Mouse (Mus musculus): Measurements from ENCODE around the gene Pank1. TPM values are rescaled to one million over a fixed set of nuclear protein-coding genes. Genes with fewer than 3 reads are reported as not detected.

Pank1 gene
- 4.6 and 6.1 TPM in 2 replicates for polyA plus RNA-seq (2015; fragmentation: Nextera tagmentation; extraction: Ambion mirVana)

- ATAC-seq (ENCODE audit: low read depth) (peak; percentile 45), DNase-seq (peak; percentile 55)
- H3K9ac ChIP-seq: peak within 1 kb of the TSS; percentile 86
- no peaks in the 10 kb centered on the region for H3K36me3 ChIP-seq
- no peaks in the 10 kb centered on the region for H3K27me3 ChIP-seq
- peak within 1 kb of the TSS; percentile 91 for H3K27ac ChIP-seq
- H3K4me2 ChIP-seq: peak within 1 kb of the TSS; percentile 95
- H3K4me3 ChIP-seq (replicated peaks): peak within 1 kb of the TSS; percentile 78
- H3K4me1 ChIP-seq (replicated peaks): peaks cover 32% of the 10 kb centered on the region
- no peaks in the 10 kb centered on the region for H3K9me3 ChIP-seq (replicated peaks)
- WGBS (ENCODE audit: insufficient replicate concordance): 1% methylated on average over 96 of the region's 96 CpGs
Observed at GRCm38 (mm10) chr19:34878603-34879541, at the start of gene Pank1. Gene Pank1, minus strand, starts transcription at chr19:34879455.

- Histone ChIP-seq H3K4me1 (replicated peaks) (peaks cover 17% of the 10 kb centered on the region), H3K4me3 (replicated peaks) (peak overlapping the region; percentile 87), H3K27me3 (no peaks in the 10 kb centered on the region), H3K27ac (peak overlapping the region; percentile 85), H3K9me3 (replicated peaks) (no peaks in the 10 kb centered on the region), H3K4me2 (peak overlapping the region; percentile 78), H3K9ac (peak overlapping the region; percentile 80), H3K36me3 (peaks cover 31% of the 10 kb centered on the region)
- 0% methylated on average over 9 of the region's 9 CpGs for WGBS (ENCODE audit: insufficient replicate concordance)
- DNase-seq: no peak
- ATAC-seq (ENCODE audit: low read depth): no peak
Observed at GRCm38 (mm10) chr19:34922603-34922963, 43.3 kb upstream of the Pank1 start.

- H3K9ac ChIP-seq: peak within 1 kb of the TSS; percentile 80
- peaks cover 27% of the 10 kb centered on the region for H3K36me3 ChIP-seq
- H3K9me3 ChIP-seq (replicated peaks): no peaks in the 10 kb centered on the region
- peak; percentile 93 for DNase-seq
- H3K27ac ChIP-seq: peak within 1 kb of the TSS; percentile 85
- peak within 1 kb of the TSS; percentile 78 for H3K4me2 ChIP-seq
- peak; percentile 97 for ATAC-seq (ENCODE audit: low read depth)
- peaks cover 17% of the 10 kb centered on the region for H3K4me1 ChIP-seq (replicated peaks)
- WGBS (ENCODE audit: insufficient replicate concordance): under 1% methylated on average over 57 of the region's 57 CpGs
- H3K27me3 ChIP-seq: no peaks in the 10 kb centered on the region
- peak within 1 kb of the TSS; percentile 87 for H3K4me3 ChIP-seq (replicated peaks)
Observed at GRCm38 (mm10) chr19:34921652-34922602, 42.7 kb upstream of the Pank1 start, which contains the start of gene Kif20b. Gene Kif20b, plus strand, starts transcription at chr19:34922361.

- peak overlapping the region; percentile 87 for H3K4me3 ChIP-seq (replicated peaks)
- H3K27me3 ChIP-seq: no peaks in the 10 kb centered on the region
- H3K36me3 ChIP-seq: peaks cover 20% of the 10 kb centered on the region
- H3K4me2 ChIP-seq: peak overlapping the region; percentile 78
- ATAC-seq (ENCODE audit: low read depth): no peak
- H3K9ac ChIP-seq: peak overlapping the region; percentile 80
- H3K4me1 ChIP-seq (replicated peaks): peaks cover 17% of the 10 kb centered on the region
- WGBS (ENCODE audit: insufficient replicate concordance): 14% methylated on average over 7 of the region's 7 CpGs
- DNase-seq: peak; percentile 21
- H3K27ac ChIP-seq: peak overlapping the region; percentile 85
- H3K9me3 ChIP-seq (replicated peaks): no peaks in the 10 kb centered on the region
Observed at GRCm38 (mm10) chr19:34921253-34921651, 42.0 kb upstream of the Pank1 start.

- 54% methylated on average over 3 of the region's 3 CpGs for WGBS (ENCODE audit: insufficient replicate concordance)
- no peak for DNase-seq
- no peaks in the 10 kb centered on the region for H3K9me3 ChIP-seq (replicated peaks)
- H3K27me3 ChIP-seq: no peaks in the 10 kb centered on the region
- peaks cover 17% of the 10 kb centered on the region for H3K4me1 ChIP-seq (replicated peaks)
- H3K36me3 ChIP-seq: peaks cover 15% of the 10 kb centered on the region
- no peak overlapping the region for H3K9ac ChIP-seq
- ATAC-seq (ENCODE audit: low read depth): no peak
- no peak overlapping the region for H3K4me3 ChIP-seq (replicated peaks)
- H3K4me2 ChIP-seq: no peak overlapping the region
- H3K27ac ChIP-seq: no peak overlapping the region
Observed at GRCm38 (mm10) chr19:34920531-34920930, 41.3 kb upstream of the Pank1 start.

GRCm38 (mm10) chr19:34920066-34920465, 40.8 kb upstream of the Pank1 start:
- Histone ChIP-seq H3K9me3 (replicated peaks) (no peaks in the 10 kb centered on the region), H3K4me3 (replicated peaks) (no peak overlapping the region), H3K27me3 (no peaks in the 10 kb centered on the region), H3K27ac (no peak overlapping the region), H3K9ac (no peak overlapping the region), H3K4me1 (replicated peaks) (peaks cover 17% of the 10 kb centered on the region), H3K36me3 (peaks cover 11% of the 10 kb centered on the region), H3K4me2 (no peak overlapping the region)
- ATAC-seq (ENCODE audit: low read depth) (no peak), DNase-seq (no peak)
- 76% methylated on average over 4 of the region's 4 CpGs for WGBS (ENCODE audit: insufficient replicate concordance)

- Histone ChIP-seq H3K9me3 (replicated peaks) (no peaks in the 10 kb centered on the region), H3K27me3 (no peaks in the 10 kb centered on the region), H3K4me3 (replicated peaks) (no peak overlapping the region), H3K36me3 (no peaks in the 10 kb centered on the region), H3K4me2 (no peak overlapping the region), H3K9ac (no peak overlapping the region), H3K27ac (no peak overlapping the region), H3K4me1 (replicated peaks) (no peaks in the 10 kb centered on the region)
- ATAC-seq (ENCODE audit: low read depth) (no peak), DNase-seq (no peak)
Observed at GRCm38 (mm10) chr19:34912366-34912765, 33.1 kb upstream of the Pank1 start.

- no peak overlapping the region for H3K9ac ChIP-seq
- ATAC-seq (ENCODE audit: low read depth): no peak
- 48% methylated on average over 5 of the region's 5 CpGs for WGBS (ENCODE audit: insufficient replicate concordance)
- H3K36me3 ChIP-seq: no peaks in the 10 kb centered on the region
- no peak for DNase-seq
- H3K4me2 ChIP-seq: no peak overlapping the region
- H3K9me3 ChIP-seq (replicated peaks): no peaks in the 10 kb centered on the region
- H3K4me3 ChIP-seq (replicated peaks): no peak overlapping the region
- no peak overlapping the region for H3K27ac ChIP-seq
- H3K27me3 ChIP-seq: no peaks in the 10 kb centered on the region
- H3K4me1 ChIP-seq (replicated peaks): peaks cover 8% of the 10 kb centered on the region; the same call in 1 of the 2 replicates
Observed at GRCm38 (mm10) chr19:34906772-34907171, 27.5 kb upstream of the Pank1 start.

GRCm38 (mm10) chr19:34905424-34905823, 26.2 kb upstream of the Pank1 start:
- ATAC-seq (ENCODE audit: low read depth): no peak
- Histone ChIP-seq H3K9ac (no peak overlapping the region), H3K9me3 (replicated peaks) (no peaks in the 10 kb centered on the region), H3K27ac (no peak overlapping the region), H3K4me3 (replicated peaks) (no peak overlapping the region), H3K4me1 (replicated peaks) (peaks cover 8% of the 10 kb centered on the region; the same call in 1 of the 2 replicates), H3K27me3 (no peaks in the 10 kb centered on the region), H3K4me2 (no peak overlapping the region), H3K36me3 (no peaks in the 10 kb centered on the region)
- WGBS (ENCODE audit: insufficient replicate concordance): 26% methylated on average over 7 of the region's 7 CpGs
- DNase-seq: no peak

GRCm38 (mm10) chr19:34904032-34904431, 24.8 kb upstream of the Pank1 start:
- no peak overlapping the region for H3K4me2 ChIP-seq
- ATAC-seq (ENCODE audit: low read depth) (no peak), DNase-seq (no peak)
- no peaks in the 10 kb centered on the region for H3K27me3 ChIP-seq
- peaks cover 8% of the 10 kb centered on the region; the same call in 1 of the 2 replicates for H3K4me1 ChIP-seq (replicated peaks)
- no peaks in the 10 kb centered on the region for H3K36me3 ChIP-seq
- H3K4me3 ChIP-seq (replicated peaks): no peak overlapping the region
- WGBS (ENCODE audit: insufficient replicate concordance): 70% methylated on average over 5 of the region's 5 CpGs
- H3K9me3 ChIP-seq (replicated peaks): no peaks in the 10 kb centered on the region
- no peak overlapping the region for H3K9ac ChIP-seq
- no peak overlapping the region for H3K27ac ChIP-seq

GRCm38 (mm10) chr19:34901735-34902134, 22.5 kb upstream of the Pank1 start:
- ATAC-seq (ENCODE audit: low read depth) (no peak), DNase-seq (no peak)
- no peaks in the 10 kb centered on the region for H3K27me3 ChIP-seq
- H3K4me2 ChIP-seq: no peak overlapping the region
- H3K9me3 ChIP-seq (replicated peaks): no peaks in the 10 kb centered on the region
- H3K9ac ChIP-seq: no peak overlapping the region
- WGBS (ENCODE audit: insufficient replicate concordance): 76% methylated on average over 2 of the region's 2 CpGs
- H3K27ac ChIP-seq: no peak overlapping the region
- H3K4me1 ChIP-seq (replicated peaks): peaks cover 8% of the 10 kb centered on the region; the same call in 1 of the 2 replicates
- no peaks in the 10 kb centered on the region for H3K36me3 ChIP-seq
- H3K4me3 ChIP-seq (replicated peaks): no peak overlapping the region

Data from liver, embryonic 13.5 days (tissue).